Mouse (Mus musculus): ENCODE data around the gene Nfix.

- TF ChIP-seq CTCF (IDR thresholded peaks at IDR 0.05) (no peak), POLR2A (IDR thresholded peaks at IDR 0.05; ENCODE audit: insufficient read depth, low read depth, low read length) (no peak), EP300 (IDR thresholded peaks at IDR 0.05; ENCODE audit: insufficient read depth, low read depth, low read length) (no peak)
These were observed 131.2 kb downstream of the Nfix start for GRCm38 (mm10) chr8:84668731-84669485.

Measured in heart, adult 2 months (tissue).